Comparison of ENCODE assay signal across 24 mouse cellular contexts in genomic region chr1:127320956-127321355, GRCm38 (mm10).
DNase-seq lines count a peak whose midpoint lies in the region; ATAC-seq and TF ChIP-seq lines count a peak whose summit lies in the region.
"Had no signal": no experiment of that assay in that cellular context is flagged by ENCODE, and none has a peak within 500 bp of the region (broad histone marks: within the 10 kb centered on the region; RNA-seq: fewer than 3 reads in every experiment).

No protein-coding gene starts in this region.

- ATAC-seq in heart, embryonic 16.5 days (replicated peaks; ENCODE audit: extremely low read depth, insufficient read depth, low FRiP score), result peak; percentile 50; the same call in 1 of the 2 replicates
- ATAC-seq: hindbrain, embryonic 16.5 days; liver, postnatal 0 days; lung, postnatal 0 days had no signal

- no peaks in the 10 kb centered on the region for H3K9me3 ChIP-seq in heart, embryonic 10.5 days
- H3K9me3 ChIP-seq in heart, embryonic 16.5 days (replicated peaks; ENCODE audit: control insufficient read depth, low read length), result no peaks in the 10 kb centered on the region
- H3K9me3 ChIP-seq: embryonic facial prominence, embryonic 12.5 days; forebrain, embryonic 12.5 days; hindbrain, embryonic 10.5 days; limb, embryonic 12.5 days; neural tube, embryonic 15.5 days had no signal

- TF ChIP-seq CTCF in small intestine, adult 2 months (IDR thresholded peaks at IDR 0.05; ENCODE audit: extremely low read depth, insufficient read length, insufficient replicate concordance, low read depth, low read length), result no peak

- no peak overlapping the region for H3K9ac ChIP-seq in heart, embryonic 16.5 days (ENCODE audit: low read length)
- H3K9ac ChIP-seq: embryonic facial prominence, embryonic 12.5 days; forebrain, embryonic 12.5 days; limb, embryonic 12.5 days; liver, postnatal 0 days; neural tube, embryonic 15.5 days had no signal

- no peaks in the 10 kb centered on the region for H3K27me3 ChIP-seq in heart, embryonic 10.5 days (ENCODE audit: insufficient read depth, poor library complexity, severe bottlenecking)
- H3K27me3 ChIP-seq in heart, embryonic 16.5 days (ENCODE audit: control insufficient read depth, insufficient read depth, low read length), result no peaks in the 10 kb centered on the region
- no peaks in the 10 kb centered on the region for H3K27me3 ChIP-seq in small intestine, adult 2 months (ENCODE audit: control insufficient read depth, insufficient read depth, low read length)
- H3K27me3 ChIP-seq: embryonic facial prominence, embryonic 12.5 days; forebrain, embryonic 12.5 days; limb, embryonic 12.5 days; neural tube, embryonic 15.5 days had no signal

- H3K4me1 ChIP-seq in heart, embryonic 10.5 days, result peaks cover 49% of the 10 kb centered on the region
- peaks cover 22% of the 10 kb centered on the region for H3K4me1 ChIP-seq in heart, embryonic 16.5 days (ENCODE audit: control insufficient read depth, insufficient read depth, low read length)
- H3K4me1 ChIP-seq in small intestine, adult 2 months (ENCODE audit: control insufficient read depth, insufficient read depth, insufficient read length, low read length), result peaks cover 7% of the 10 kb centered on the region; the same call in 1 of the 2 replicates

- H3K27ac ChIP-seq in heart, embryonic 10.5 days, result peak overlapping the region; percentile 67
- 0 out of 2 replicates have a peak overlapping the region, but pooled peaks have one; percentile 3 for H3K27ac ChIP-seq in heart, embryonic 16.5 days (ENCODE audit: low read length)
- H3K27ac ChIP-seq in small intestine, adult 2 months (ENCODE audit: insufficient read depth, low read depth, low read length), result peak overlapping the region; percentile 14; the same call in 1 of the 2 replicates
- H3K27ac ChIP-seq: embryonic facial prominence, embryonic 12.5 days; forebrain, embryonic 12.5 days; hindbrain, embryonic 10.5 days; limb, embryonic 12.5 days; macrophage had no signal

- 53% methylated on average over 10 of the region's 10 CpGs for WGBS in heart, embryonic 10.5 days
- WGBS in heart, embryonic 16.5 days, result 68% methylated on average over 10 of the region's 10 CpGs
- 79% methylated on average over 10 of the region's 10 CpGs for WGBS in small intestine, adult 2 months

- DNase-seq in heart, embryonic 10.5 days (ENCODE audit: low spot score), result no peak
- no peak for DNase-seq in heart, postnatal 36 days
- DNase-seq in heart, postnatal 10 days, result no peak
- peak; percentile 60 for DNase-seq in ES-CJ7 (ENCODE audit: low read depth, low spot score)
- DNase-seq in neural tube, embryonic 10.5 days (ENCODE audit: extremely low spot score, low spot score), result no peak
- no peak for DNase-seq in spleen, postnatal 10 days (ENCODE audit: low spot score in 2 of 2)
- DNase-seq: adrenal gland, postnatal 25 days; cerebellum, adult 9-11 months; kidney, postnatal 4 days; liver, postnatal 0 days; right cerebral cortex, postnatal 14 days; thymus, adult 18-20 months; thymus, postnatal 36 days had no signal

- intact Hi-C loops in heart, postnatal 36 days (cut with DNase I), result no loop called here
- intact Hi-C loops in heart, postnatal 10 days (cut with DNase I), result no loop called here

- peaks cover 9% of the 10 kb centered on the region; the same call in 1 of the 2 replicates for H3K36me3 ChIP-seq in heart, embryonic 10.5 days
- peaks cover 15% of the 10 kb centered on the region for H3K36me3 ChIP-seq in heart, embryonic 16.5 days (ENCODE audit: control insufficient read depth, insufficient read depth)
- H3K36me3 ChIP-seq in small intestine, adult 2 months (ENCODE audit: control insufficient read depth, insufficient read depth, low read length), result peaks cover 20% of the 10 kb centered on the region

- H3K4me3 ChIP-seq in heart, embryonic 10.5 days, result no peak overlapping the region
- H3K4me3 ChIP-seq in heart, embryonic 16.5 days (ENCODE audit: low read length), result no peak overlapping the region
- H3K4me3 ChIP-seq in small intestine, adult 2 months (ENCODE audit: low read depth, low read length), result no peak overlapping the region
- H3K4me3 ChIP-seq: embryonic facial prominence, embryonic 12.5 days; forebrain, embryonic 12.5 days; hindbrain, embryonic 10.5 days; limb, embryonic 12.5 days; neural tube, embryonic 15.5 days had no signal

- no peak for TF ChIP-seq POLR2A in small intestine, adult 2 months (IDR thresholded peaks at IDR 0.05; ENCODE audit: low read depth, low read length)

- no peak overlapping the region for H3K4me2 ChIP-seq in heart, embryonic 16.5 days (ENCODE audit: low read depth, low read length)
- H3K4me2 ChIP-seq: embryonic facial prominence, embryonic 12.5 days; forebrain, embryonic 12.5 days; limb, embryonic 12.5 days; liver, embryonic 11.5 days; neural tube, embryonic 15.5 days had no signal

Comparison
In these comparisons a context has a peak if more than half of its experiments do, and no peak if none do; other contexts are left out.
1. H3K27ac ChIP-seq: peak in every context shown above with its lines; median percentile 67 in heart, embryonic 10.5 days; 14 in small intestine, adult 2 months; 3 in heart, embryonic 16.5 days.